ENCODE assay signal across 9 mouse cellular contexts in the genomic region with DNA sequence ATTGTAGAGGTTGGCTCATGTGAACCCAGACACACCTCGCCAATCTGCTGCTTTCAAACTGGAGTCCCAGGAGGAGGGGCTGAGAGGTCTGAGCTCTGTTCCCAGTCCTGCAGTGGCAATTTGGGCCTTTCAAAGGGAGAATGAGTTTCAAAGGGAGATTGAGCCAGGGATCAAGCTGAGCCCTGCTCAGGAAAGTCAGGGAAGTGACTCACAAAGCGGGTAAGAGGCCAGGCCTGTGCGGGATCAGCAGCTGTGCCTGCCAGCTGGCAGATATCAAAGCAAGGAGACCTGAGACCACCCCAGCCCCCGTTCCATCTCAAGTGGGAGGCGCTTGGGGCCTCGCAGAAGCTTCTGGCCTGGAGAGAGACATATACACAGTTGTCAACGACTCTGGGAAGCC. TPM values are rescaled to one million over a fixed set of nuclear protein-coding genes. Genes with fewer than 3 reads are reported as not detected.
DNase-seq lines count a peak whose midpoint lies in the region; ATAC-seq and TF ChIP-seq lines count a peak whose summit lies in the region.
"Had no signal": no experiment of that assay in that cellular context is flagged by ENCODE, and none has a peak within 500 bp of the region (broad histone marks: within the 10 kb centered on the region; RNA-seq: fewer than 3 reads in every experiment).

No protein-coding gene starts in this region.

- peak; percentile 48 for DNase-seq in ZHBTc4 (ENCODE audit: low read depth, low spot score)
- DNase-seq in cerebellum, postnatal 14 days: peak; percentile 57
- DNase-seq in forebrain, postnatal 0 days: no peak
- no peak for DNase-seq in ovary, adult 18-20 months (ENCODE audit: low spot score)
- no peak for DNase-seq in layer of hippocampus, postnatal 25 days (ENCODE audit: extremely low spot score in 1 of 2, low spot score in 1 of 2)
- DNase-seq in urinary bladder, adult 18-20 months (ENCODE audit: low spot score in 2 of 2): no peak

- no peaks in the 10 kb centered on the region for H3K36me3 ChIP-seq in forebrain, postnatal 0 days (ENCODE audit: insufficient read depth)
- no peaks in the 10 kb centered on the region for H3K36me3 ChIP-seq in midbrain, embryonic 12.5 days
- H3K36me3 ChIP-seq: heart, embryonic 10.5 days had no signal

- H3K4me2 ChIP-seq in forebrain, postnatal 0 days (ENCODE audit: low read depth): no peak overlapping the region
- no peak overlapping the region for H3K4me2 ChIP-seq in midbrain, embryonic 12.5 days (replicated peaks)

- peaks cover 16% of the 10 kb centered on the region for H3K4me1 ChIP-seq in forebrain, postnatal 0 days (ENCODE audit: insufficient read depth)
- H3K4me1 ChIP-seq in midbrain, embryonic 12.5 days: peaks cover 61% of the 10 kb centered on the region

- H3K9ac ChIP-seq in forebrain, postnatal 0 days: no peak overlapping the region
- no peak overlapping the region for H3K9ac ChIP-seq in midbrain, embryonic 12.5 days (replicated peaks)

- ATAC-seq in forebrain, postnatal 0 days: peak; percentile 42; the same call in 1 of the 2 replicates
- peak; percentile 25; the same call in 1 of the 2 replicates for ATAC-seq in midbrain, embryonic 12.5 days (ENCODE audit: low FRiP score, low read depth)
- no peak for ATAC-seq in megakaryocyte-erythroid progenitor cell, adult 5-6 weeks (replicated peaks; ENCODE audit: low FRiP score, low TSS enrichment, poor library complexity, severe bottlenecking)

- no peak for TF ChIP-seq CTCF in forebrain, postnatal 0 days (IDR thresholded peaks at IDR 0.05; ENCODE audit: low read depth)

- H3K27ac ChIP-seq in forebrain, postnatal 0 days (ENCODE audit: low read depth, low read length): no peak overlapping the region
- peak overlapping the region; percentile 50 for H3K27ac ChIP-seq in midbrain, embryonic 12.5 days (replicated peaks)
- H3K27ac ChIP-seq: heart, embryonic 10.5 days had no signal

- 13% methylated on average over 7 of the region's 7 CpGs for WGBS in forebrain, postnatal 0 days
- 17% methylated on average over 7 of the region's 7 CpGs for WGBS in midbrain, embryonic 12.5 days

- H3K4me3 ChIP-seq in forebrain, postnatal 0 days (ENCODE audit: low read depth, low read length): no peak overlapping the region
- no peak overlapping the region for H3K4me3 ChIP-seq in midbrain, embryonic 12.5 days
- H3K4me3 ChIP-seq: heart, embryonic 10.5 days had no signal

- no peaks in the 10 kb centered on the region for H3K27me3 ChIP-seq in forebrain, postnatal 0 days (ENCODE audit: insufficient read depth, low read length)
- H3K27me3 ChIP-seq in midbrain, embryonic 12.5 days: peaks cover 8% of the 10 kb centered on the region; the same call in 1 of the 2 replicates

- no peaks in the 10 kb centered on the region for H3K9me3 ChIP-seq in forebrain, postnatal 0 days (ENCODE audit: low read length)
- H3K9me3 ChIP-seq in midbrain, embryonic 12.5 days: no peaks in the 10 kb centered on the region
- H3K9me3 ChIP-seq: heart, embryonic 10.5 days had no signal

RNA-seq across cellular contexts. Expression of gene Dpysl4, which starts 8.5 kb away (rescaled TPM):
- 121 and 125 TPM in 2 replicates for total RNA-seq in forebrain, postnatal 0 days (2014; rRNA removed)
- polyA plus RNA-seq in forebrain, postnatal 0 days (2015; fragmentation: Nextera tagmentation; extraction: Ambion mirVana): 112 and 142 TPM in 2 replicates
- 212 and 220 TPM in 2 replicates for polyA plus RNA-seq in midbrain, embryonic 12.5 days (2016; fragmentation: Nextera tagmentation; extraction: Ambion mirVana)
- total RNA-seq in megakaryocyte-erythroid progenitor cell, adult 5-6 weeks (2014; fragmentation: Nextera tagmentation): not detected in 2 replicates
- total RNA-seq in megakaryocyte-erythroid progenitor cell, adult 5-6 weeks (2017): not detected in 2 replicates
- total RNA-seq in layer of hippocampus, postnatal 25 days (2021): 10 to 100 TPM; 63.9 to 72.4 TPM

Comparison
In these comparisons a context has a peak if more than half of its experiments do, and no peak if none do; other contexts are left out.
1. DNase-seq: peak in ZHBTc4 (single experiment) and cerebellum, postnatal 14 days (2 of 2); none in forebrain, postnatal 0 days (single experiment), ovary, adult 18-20 months (single experiment), layer of hippocampus, postnatal 25 days (0 of 2) and urinary bladder, adult 18-20 months (0 of 2).
2. RNA of gene Dpysl4, which starts 8.5 kb away (total RNA-seq): 121 to 125 TPM in forebrain, postnatal 0 days and 63.9 to 72.4 TPM in layer of hippocampus, postnatal 25 days; not detected in megakaryocyte-erythroid progenitor cell, adult 5-6 weeks; every median in the first group is over 10 times any median in the second.